Mouse (Mus musculus): ENCODE results near the gene Mindy4. TPM values are rescaled to one million over a fixed set of nuclear protein-coding genes. Genes with fewer than 3 reads are reported as not detected.

Mindy4 gene
- total RNA-seq, 2 experiments from 2014 or later = 11.9 to 13.0 TPM

DNA sequence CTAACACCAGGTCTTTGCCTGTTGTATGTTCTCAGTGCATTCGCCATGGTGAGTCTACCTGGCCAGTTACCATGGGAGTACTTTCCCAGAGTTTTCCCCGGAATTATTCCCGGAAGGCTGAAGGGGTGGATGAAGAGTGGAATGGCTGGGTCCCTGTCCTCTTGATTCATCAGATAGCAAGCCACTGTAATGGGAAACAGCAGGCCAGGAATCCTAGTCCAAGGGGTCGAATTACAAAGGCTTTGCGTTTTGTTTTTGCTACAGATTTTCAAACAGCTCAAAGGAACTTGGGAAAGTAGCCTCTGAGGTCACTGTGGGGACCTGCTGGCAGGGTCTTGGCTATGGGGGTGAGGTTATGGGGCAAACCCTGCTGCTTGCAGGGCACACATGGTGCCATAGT, 108.8 kb downstream of the Mindy4 start:
- DNase-seq = no peak

DNA sequence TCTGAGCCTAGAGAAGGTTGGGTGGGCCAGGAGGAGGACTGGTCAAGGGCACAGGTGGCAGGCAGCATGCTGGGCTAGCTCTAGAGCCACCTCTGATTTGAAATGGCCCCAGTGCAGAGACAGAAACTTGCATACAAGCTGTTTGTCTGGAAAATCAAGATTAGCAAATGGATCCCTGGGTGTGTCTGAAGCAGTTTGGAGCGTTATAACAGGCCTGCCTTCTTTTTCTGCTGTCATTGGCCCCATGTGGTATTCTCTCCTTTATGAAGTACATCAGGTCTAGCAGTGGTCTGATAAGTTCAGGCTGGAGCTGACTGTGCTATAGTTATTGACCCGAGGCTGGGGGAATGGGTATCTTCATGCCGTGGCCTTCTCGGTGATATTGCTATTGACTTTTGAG, 110.7 kb downstream of the Mindy4 start:
- DNase-seq = no peak

DNA sequence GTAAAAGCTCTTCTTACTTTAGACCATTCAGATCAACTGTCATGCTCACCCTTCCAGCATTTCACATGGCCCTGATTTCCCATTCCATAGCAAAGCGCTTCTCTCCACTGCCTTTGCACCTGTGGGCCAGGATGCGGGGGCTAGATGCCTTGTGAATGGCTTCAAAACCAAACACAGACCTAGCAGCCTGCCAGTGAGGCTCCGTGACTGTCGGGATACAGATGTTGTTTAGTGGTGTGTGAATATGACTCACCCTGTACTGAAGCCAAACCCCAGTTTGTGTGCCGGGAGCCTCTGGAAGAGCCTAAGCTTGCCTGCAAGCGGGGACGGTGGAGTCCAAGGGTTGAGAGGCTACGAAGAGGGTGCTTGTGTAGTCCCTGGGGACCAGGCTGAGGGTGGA, 111.4 kb downstream of the Mindy4 start:
- DNase-seq = no peak

DNA sequence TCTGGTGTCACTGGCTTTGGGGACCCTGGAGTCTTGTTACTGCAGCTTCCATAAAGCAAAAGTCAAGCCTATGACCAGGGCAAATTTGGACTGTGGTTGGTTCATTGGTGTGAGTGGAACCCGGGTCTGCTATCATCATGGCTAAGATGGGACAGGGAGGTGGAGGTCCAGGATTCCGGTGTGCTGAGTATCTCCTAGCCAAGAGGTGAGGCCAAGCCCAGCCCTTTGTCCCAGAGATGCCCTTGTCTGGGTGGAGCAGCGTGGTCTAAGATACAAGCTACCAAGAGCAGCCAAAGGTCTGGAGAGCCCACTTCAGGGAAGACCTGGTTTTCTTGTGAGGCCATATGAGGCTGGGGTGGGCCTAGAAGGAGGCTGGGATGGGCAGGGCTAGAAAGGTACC, 115.4 kb downstream of the Mindy4 start:
- no peak for DNase-seq

DNA sequence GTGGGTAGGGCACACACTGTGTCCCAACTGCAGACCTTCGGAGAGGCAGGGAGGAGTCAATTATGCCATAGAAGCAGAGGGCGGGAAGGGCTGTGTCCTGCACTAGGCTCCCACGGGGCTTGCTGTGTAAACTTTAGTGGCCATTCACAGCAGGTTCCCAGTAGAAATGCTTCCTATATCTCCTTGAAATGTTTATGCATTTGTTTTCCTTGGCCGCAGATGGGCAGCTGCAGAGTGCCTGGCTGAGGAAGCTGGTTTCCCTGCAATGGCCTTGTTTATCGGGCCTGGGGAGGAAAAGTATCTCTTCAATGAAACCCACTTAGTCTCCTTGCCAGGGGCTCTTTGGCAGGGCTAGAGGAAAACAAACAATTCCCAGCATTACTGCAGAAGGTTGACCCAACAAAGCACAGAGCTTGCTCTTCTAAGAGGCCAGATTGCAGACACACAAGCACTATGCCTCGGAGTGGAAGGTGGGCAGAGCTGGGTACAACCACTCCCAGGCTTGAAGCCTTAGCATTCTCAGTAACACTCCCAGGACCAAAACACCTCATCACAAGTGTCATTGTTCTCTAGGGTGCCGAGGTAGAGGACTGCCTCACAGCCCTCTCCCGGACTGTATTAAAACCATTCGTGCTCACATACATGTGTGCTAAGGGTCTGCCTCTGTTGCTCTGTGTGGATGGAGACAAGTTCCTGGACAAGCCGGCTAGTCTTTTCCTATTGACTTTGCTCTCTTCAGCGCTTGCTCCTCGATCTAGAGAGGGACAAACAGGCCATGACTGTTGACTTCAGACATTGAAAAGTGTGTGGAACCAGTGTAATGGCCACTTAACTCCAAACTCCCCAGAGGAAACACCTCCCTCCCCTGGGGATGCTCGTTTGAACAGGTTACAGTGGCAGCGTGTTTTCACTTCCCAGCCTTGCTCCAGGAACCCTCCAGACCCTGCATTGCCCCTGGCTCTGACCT, 116.7 kb downstream of the Mindy4 start:
- no peak for DNase-seq

DNA sequence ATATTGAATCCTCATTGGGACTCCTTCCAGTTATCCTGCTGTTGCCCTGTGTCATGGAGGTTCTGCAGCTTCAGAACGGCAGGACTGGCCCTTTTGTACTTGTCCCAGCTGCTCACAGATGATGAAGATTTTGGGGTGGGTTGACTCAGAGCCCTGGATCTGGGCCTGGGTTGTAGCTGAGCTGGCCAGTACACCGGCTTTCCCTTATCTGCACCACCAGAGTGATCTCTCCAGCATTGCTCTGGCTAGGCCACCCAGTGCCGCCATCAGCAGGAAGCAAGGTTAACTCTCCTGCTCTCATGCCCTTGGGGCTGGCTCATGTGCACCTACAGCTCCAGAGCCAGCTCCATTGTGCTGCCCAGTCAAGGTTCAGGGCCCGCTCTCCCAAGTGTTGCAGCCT, 117.7 kb downstream of the Mindy4 start:
- DNase-seq = no peak

DNA sequence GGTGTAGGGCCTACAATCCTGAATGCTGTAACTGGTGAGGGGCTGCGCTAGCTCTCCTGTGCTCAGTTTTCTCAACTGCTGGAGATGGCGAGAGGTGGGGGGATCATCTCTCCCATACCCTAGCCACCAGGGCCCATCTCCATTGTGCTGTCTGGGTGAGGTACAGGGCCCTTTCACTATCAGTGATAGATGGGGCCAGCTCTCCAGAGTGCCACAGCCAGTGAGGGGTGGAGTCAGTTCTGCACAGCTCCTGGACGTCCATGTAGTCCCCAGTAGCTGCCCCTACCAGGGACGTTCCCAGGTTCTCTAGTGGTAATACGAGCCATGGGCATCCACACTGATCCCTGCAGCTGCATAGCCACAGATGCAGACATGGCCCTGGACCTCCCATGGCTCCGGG, 118.3 kb downstream of the Mindy4 start:
- no peak for DNase-seq

DNA sequence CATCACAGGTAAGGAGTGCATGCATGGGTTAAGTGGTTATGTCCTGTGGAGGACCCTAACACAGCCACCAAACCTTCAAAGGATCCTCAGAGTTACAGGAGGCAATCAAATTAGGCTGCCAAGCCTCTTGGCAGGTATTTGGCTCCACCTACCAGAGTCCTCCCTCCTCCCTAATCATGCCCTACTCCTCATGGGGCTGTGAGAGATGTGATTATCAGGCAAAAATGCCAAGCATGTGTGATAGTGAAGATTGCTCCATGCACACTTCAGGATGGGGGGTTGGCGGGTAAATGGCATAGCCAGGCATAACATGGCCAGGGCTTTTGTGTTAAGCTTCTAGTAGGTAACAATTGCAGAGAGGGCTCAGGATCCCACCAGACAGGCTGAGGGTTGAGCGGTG, 119.8 kb downstream of the Mindy4 start:
- DNase-seq = no peak

DNA sequence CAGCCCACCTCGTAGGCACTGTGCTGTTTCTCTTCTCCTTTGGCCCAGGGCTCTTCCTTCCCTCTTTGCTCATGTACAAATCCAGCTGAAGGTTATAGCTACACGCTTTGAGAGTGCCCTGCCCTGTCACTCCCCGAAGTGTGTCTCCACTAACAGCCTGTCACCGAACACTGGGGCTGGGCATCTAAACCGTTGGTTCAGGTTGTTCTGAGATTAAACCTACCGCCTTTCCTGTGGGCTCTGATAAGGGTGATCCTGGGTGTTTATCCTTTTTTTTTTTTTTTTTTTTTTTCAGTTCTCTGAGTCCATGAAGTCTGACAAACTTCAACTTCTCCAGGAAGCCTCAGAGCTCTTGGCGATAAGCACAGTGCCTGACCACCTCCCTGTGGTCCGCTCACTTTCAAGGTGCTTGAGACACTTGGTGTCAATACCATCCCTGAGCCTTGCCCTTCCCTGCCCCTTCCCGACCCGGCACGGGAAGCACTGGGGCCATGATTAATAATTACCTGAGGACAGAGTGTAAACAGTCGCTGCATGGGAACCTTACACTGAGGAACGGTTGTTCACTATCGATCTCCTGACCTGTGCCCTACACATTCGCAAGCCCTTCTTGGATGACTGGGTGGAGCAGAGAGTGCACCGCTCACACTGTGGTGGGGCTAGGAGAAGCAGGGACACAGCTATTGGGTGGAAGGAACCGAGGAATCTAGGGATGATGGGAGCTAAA, 120.9 kb downstream of the Mindy4 start:
- DNase-seq = no peak

DNA sequence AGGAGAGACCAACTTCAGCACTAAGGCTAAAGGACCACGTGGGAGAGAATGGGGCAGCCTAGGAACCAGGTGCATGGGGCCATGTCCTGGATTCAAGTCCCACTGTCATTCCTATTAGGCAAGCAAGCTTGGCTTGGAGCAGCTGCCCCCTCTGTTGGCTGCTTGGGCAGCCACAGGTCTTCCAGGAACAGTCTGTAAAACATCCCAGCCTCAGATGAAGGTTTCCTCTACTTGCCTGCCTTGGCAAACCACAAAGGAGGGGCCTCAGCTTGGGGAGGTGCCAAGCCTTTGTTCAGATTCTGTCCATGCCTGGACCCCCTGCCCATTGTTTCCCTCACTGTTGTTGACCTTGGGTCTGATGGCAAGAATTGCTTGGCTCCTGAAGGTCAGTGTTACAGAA, 121.6 kb downstream of the Mindy4 start:
- DNase-seq = no peak

DNA sequence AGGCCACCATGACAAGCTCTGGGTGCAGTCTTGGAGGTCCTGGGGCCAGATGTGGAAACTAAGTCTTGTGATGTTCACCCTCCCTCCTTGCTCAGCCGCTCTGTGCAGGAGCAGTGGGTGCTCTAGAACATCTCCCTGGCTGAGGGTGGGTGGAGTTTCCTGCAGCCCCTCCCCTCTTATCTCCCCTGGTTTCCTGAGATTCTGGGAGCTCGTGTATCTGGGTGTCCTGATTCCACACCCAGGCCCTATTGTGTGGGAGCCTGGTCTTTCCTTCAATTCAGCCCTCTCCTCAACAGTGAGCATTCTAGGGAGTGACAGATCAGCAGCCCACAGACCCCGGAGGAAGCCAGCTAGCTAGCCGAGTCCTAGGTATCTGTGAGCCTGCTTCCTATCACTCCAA, 123.1 kb downstream of the Mindy4 start:
- DNase-seq = no peak

DNA sequence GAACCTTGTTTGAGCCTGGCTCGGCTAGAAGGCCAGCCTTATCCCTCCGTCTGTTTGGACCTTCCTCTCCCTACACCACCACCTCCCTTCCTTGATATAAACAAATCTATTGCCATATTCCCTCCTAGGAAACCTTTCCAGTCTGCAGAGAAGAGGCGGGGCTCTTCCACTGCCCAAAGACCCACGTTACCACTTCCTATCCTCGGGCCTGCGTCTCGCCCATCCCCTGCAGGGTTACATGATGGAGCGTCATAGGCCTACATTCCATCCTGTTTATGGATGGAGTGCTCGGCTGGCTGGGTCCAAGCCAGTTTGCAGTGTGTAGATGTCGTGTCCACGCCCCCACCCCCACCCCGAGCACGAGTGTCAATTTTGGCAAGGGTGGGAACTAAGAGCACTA, 124.1 kb downstream of the Mindy4 start:
- no peak for DNase-seq

DNA sequence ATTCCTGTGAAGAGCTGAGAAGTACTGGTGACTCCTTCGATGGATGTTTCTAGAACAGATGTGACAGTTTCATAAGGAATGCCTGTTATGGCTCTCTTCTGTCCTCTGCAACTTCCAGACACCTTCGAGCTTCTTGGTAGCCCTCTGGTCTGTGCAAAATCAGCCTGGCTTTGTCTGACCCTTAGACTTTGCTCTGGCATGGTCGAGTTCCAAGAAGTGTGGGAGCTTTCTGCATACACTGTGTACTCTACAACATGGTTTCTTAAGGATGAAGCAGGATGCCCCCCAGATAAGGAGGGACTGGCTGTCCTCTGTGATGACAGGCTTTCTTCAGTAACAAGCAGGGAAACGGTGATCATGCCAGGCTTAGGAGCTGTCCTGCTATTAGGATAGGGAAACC, 125.0 kb downstream of the Mindy4 start:
- no peak for DNase-seq

DNA sequence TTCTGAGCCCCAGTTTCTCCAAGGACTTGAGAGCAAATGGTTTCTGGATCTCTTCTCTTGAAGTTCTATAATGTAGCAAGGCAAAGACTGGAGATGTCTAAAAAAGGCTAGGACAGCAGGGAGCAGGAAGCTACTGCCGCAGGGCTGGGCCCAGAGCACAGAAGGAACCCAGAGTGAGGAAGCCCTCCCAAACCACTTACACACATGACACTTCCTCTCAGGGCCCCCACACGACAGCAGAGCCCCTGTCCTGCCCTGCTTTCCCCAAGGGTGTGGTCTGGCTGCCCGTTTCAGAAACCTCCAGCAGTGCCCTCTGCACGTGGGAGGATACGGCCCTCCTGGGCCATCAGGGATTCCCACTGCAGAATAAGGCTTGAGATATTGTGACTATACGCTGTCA, 128.1 kb downstream of the Mindy4 start:
- DNase-seq = no peak

DNA sequence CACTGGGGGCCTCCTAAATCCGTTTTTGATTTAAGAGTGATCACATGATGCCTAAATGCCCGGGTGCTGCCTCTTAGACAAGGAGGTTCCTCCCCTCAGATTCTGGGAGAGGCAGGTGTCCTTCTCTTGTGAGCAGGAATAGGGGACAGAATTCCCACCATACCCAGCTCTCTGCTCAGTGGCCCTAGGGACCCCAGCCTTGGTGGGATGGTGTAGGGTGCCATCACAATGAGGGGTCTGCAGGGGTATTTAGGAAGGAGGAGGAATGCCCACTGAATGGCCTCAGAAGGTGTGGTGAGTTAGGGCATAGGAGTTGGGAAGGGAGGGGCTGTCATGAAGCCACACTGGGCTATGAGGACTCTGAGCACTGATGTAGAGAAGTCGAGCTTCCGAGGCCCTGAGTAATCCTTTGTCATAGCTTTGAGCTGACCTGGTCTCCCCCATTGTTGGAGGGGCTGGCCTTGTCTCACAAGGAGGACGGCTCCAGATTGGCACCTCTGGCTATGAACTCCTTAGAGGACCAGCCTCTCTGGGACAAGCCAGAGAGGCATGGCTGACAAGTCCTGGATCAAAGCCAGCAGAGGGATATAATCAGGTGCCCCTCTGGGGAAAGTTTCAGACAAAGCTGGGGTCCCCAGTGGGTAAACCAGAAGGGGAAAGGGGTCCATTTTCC, 129.1 kb downstream of the Mindy4 start:
- no peak for DNase-seq

DNA sequence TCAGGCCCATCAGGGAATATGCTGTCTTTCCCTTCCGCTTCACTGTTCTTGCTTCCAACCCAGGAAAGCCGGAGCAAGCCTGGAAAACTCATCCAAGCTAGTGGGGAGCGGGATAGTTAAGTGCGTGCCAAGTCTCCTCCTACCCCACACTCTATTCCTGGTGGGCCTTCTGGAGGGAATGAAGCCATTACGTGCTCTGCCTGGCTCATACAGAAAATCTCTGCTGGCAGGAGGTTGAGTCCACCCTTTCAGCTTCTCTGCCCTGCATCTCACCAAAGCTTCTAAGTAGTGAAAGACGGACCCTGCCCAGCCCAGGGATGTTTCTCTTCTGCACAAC, 129.6 kb downstream of the Mindy4 start:
- no peak for DNase-seq

DNA sequence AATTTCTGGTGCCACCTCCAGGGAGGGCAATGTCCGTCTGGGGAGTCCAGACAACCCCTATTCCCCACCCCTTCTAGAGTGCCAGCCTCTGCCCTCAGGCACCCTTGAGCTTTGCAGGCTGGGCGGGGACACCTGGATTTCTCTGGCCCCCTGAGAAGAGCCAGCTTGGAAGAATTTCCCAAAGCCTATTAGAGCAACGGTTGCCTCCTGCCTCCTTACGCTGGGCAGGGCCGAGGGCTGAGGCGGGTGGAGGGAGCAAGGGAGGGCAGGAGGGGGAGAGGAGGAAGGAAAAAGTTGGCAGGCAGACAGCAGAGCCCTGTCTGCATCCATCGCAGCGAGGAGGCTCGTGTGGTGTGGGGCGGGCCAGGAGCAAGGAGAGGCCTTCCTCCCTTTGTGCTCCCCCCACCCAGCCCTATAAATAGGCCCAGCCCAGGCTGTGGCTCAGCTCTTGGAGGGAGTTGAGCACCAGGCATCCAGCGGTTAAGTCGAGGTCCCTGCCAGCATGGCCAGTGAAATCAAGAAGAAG, 132.9 kb downstream of the Mindy4 start, which contains the start of gene Aqp1:
TSS of gene Aqp1 (plus strand) at position 444 of the 526 bp plus-strand sequence.
- no peak for DNase-seq

DNA sequence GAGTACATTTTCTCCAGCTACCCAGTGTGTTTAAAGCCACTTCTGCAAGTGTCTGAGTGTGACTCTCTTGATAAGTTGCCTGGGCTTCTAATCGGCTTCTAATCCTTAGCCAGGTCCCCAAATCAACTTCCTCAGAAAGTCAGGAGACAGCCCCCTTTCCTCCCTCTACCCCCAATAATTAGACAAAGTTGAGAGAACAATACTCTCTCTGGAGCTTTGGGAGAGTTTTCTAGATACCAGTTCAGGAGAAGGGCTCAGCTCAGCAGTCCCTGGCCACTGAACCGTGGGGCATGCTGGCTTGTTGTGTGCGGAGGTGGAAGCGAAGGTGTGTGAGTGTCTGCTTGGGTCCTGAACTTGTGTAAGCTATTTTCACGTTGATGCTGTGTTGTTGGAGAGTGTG, 134.1 kb downstream of the Mindy4 start:
- no peak for DNase-seq

DNA sequence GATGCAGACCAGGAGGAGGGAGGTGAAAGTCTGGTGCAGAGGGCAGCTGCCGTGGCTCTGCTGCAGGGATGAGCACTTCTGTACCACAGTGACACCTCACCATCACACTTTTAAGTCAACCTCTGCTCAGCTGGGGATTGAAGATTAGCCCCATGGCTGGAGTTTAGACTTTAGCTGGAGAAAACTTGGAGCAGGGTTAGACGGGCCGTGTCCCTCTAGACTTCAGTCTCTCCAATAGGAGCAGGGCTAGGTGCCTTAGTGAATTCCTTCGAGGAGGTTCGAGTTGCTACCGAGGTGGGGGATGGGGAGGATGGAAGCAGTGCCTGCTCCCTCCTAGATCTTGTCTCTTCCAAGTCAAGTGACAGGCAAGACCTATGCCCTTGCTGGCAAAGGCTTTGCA, 134.9 kb downstream of the Mindy4 start:
- no peak for DNase-seq

DNA sequence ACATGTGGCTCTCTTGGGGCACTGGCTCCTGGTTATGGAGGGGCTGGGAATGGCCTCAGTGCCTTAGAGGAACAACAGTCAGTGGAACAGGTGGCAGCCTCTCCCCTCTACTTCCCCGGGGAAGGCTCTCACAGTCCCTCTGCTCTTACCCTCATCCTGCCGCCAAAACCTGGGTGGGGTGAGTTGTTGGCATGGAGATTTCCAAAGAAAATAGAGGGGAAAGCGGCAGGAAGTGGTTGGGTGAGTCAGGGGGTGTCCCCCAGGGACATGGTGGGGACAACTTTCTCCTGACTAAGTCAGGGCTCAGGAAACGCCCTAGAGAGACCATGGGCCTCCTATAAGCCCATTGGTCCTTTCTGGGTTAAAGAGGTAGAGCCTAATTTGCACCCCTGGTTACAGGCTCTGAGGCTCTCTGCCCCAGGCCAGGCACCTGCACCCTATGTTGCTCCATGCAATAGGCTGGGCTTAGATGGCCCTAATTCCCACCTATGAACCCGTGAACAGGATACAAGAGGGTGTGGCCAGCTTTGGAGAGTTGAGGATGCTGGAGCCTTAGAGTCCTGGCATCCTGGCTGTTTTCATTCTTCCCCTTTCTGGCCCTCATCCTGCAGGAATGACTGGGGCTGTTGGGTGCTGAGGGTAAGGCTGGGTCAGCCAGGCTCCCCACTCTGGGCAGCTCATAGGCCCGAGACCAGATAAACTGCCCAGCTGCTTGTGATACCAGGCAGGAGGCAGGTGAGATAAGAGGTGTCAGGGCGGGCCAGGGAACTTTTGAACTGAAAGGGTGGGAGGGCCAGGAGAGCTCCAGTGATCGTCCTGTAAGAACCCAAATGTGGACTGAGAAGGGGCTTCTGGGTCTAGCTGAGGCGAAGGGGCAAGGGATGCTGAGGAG, 136.0 kb downstream of the Mindy4 start:
- no peak for DNase-seq

DNA sequence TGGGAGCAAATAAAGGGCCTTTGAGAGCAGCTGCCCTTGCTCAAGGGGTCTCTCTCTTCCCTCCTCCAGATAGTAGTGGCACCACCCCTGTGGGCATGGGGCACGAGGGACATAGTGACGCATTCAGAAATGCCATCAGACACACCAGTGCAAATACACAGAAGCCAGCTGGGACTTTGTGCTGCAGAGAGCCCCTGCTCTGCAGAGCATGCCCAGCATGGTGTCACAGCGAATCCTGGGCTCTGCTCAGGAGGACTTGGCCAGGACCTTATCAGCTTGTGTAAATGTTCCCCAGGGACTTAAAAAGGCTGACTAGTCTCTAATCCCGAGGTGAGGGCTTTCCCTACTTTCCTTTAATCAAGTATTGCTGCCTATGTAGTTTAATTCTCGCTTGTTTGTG, 138.5 kb downstream of the Mindy4 start:
- DNase-seq = no peak

DNA sequence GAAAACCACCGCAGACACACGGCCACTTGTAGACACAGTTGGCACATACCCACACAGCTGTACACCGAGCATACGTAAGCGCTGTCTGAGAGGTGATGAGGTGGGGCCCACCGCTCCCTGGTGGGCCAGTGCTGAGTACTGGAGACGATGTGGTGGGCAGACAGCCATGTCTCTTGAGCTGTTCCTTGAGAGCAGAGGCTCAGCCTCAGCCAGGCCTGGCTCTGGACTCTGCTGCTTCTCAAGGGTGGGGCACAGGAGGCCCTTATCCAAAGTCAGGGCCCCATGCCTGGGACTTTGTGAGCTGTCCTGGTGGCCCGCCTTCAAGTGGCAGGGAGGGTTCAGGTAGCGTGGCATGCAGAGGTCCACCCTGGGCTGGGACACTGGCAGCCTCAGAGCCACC, 139.1 kb downstream of the Mindy4 start:
- DNase-seq = no peak

Data from layer of hippocampus, postnatal 36 days (tissue).